10 mouse cellular contexts compared by ENCODE assay signal in the genomic region with DNA sequence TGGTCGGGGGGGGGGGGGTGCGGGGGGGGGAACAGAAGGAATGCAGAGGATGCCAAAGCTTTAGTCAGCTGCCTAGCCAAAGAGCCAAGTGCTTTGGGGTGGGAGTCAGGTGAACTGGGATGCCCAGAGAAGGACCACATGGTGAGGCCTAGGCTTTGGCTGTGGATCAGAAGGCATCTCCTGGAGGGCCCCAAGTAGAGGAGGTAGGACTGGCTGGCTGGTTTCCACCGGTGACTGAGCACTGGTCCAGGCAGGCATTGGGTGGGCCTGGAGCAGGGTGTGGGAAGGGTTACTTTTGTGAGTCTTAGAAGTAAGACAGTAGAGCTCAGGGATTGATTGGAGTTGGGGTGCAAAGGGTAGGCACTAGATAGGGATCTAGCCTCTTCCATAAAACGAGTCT. TPM values are rescaled to one million over a fixed set of nuclear protein-coding genes. Genes with fewer than 3 reads are reported as not detected.
DNase-seq lines count a peak whose midpoint lies in the region; ATAC-seq and TF ChIP-seq lines count a peak whose summit lies in the region.
"Had no signal": no experiment of that assay in that cellular context is flagged by ENCODE, and none has a peak within 500 bp of the region (broad histone marks: within the 10 kb centered on the region; RNA-seq: fewer than 3 reads in every experiment).

No protein-coding gene starts in this region.

- no peaks in the 10 kb centered on the region for H3K36me3 ChIP-seq in heart, adult 2 months (ENCODE audit: control insufficient read depth, insufficient read depth, low read length)
- peaks cover 17% of the 10 kb centered on the region for H3K36me3 ChIP-seq in heart, embryonic 11.5 days (ENCODE audit: control insufficient read depth, insufficient read depth, low read length)
- H3K36me3 ChIP-seq in forebrain, embryonic 14.5 days (ENCODE audit: control insufficient read depth, insufficient read depth, low read length): peaks cover 30% of the 10 kb centered on the region
- H3K36me3 ChIP-seq in neural tube, embryonic 13.5 days: peaks cover 25% of the 10 kb centered on the region

- intact Hi-C loops in heart, adult 2 months (cut with DNase I): no loop called here

- TF ChIP-seq POLR2A in heart, adult 2 months (IDR thresholded peaks at IDR 0.05; ENCODE audit: insufficient read depth, low read depth, low read length): no peak

- no peak overlapping the region for H3K9ac ChIP-seq in heart, adult 2 months (ENCODE audit: low read depth, low read length)
- H3K9ac ChIP-seq in heart, embryonic 11.5 days (ENCODE audit: low read depth, low read length): no peak overlapping the region
- H3K9ac ChIP-seq in forebrain, embryonic 14.5 days (ENCODE audit: low read length): no peak overlapping the region
- no peak overlapping the region for H3K9ac ChIP-seq in neural tube, embryonic 13.5 days

- peak; percentile 6 to 17 for DNase-seq in heart, adult 2 months
- DNase-seq in right cerebral cortex, postnatal 4 days: peak; percentile 13
- DNase-seq in right cerebral cortex, postnatal 25 days: no peak
- DNase-seq in forebrain, embryonic 14.5 days (ENCODE audit: low spot score): no peak
- DNase-seq in adrenal gland, adult 18-20 months (ENCODE audit: low spot score in 2 of 2): no peak

- 70% methylated on average over 3 of the region's 4 CpGs for WGBS in heart, adult 2 months
- WGBS in heart, embryonic 11.5 days (ENCODE audit: insufficient replicate concordance): 70% methylated on average over 4 of the region's 4 CpGs
- 74% methylated on average over 3 of the region's 4 CpGs for WGBS in forebrain, embryonic 14.5 days
- 94% methylated on average over 4 of the region's 4 CpGs for WGBS in neural tube, embryonic 13.5 days

- H3K79me2 ChIP-seq in heart, adult 2 months (replicated peaks; ENCODE audit: control insufficient read depth, insufficient read depth, low read length): 0 out of 2 replicates have a peak, but pooled peaks cover 1% of the 10 kb centered on the region

- no peaks in the 10 kb centered on the region for H3K27me3 ChIP-seq in heart, adult 2 months (ENCODE audit: control insufficient read depth, insufficient read depth, low read length)
- no peaks in the 10 kb centered on the region for H3K27me3 ChIP-seq in heart, embryonic 11.5 days (ENCODE audit: control insufficient read depth, insufficient read depth, low read length)
- no peaks in the 10 kb centered on the region for H3K27me3 ChIP-seq in forebrain, embryonic 14.5 days (replicated peaks; ENCODE audit: control insufficient read depth, insufficient read depth, low read length)
- H3K27me3 ChIP-seq in neural tube, embryonic 13.5 days: no peaks in the 10 kb centered on the region

- H3K9me3 ChIP-seq in heart, embryonic 11.5 days (replicated peaks; ENCODE audit: control insufficient read depth, low read length): no peaks in the 10 kb centered on the region
- H3K9me3 ChIP-seq in forebrain, embryonic 14.5 days (replicated peaks; ENCODE audit: control insufficient read depth, low read length): no peaks in the 10 kb centered on the region
- H3K9me3 ChIP-seq in neural tube, embryonic 13.5 days: no peaks in the 10 kb centered on the region
- H3K9me3 ChIP-seq: G1E had no signal

- no peak for TF ChIP-seq CTCF in heart, adult 2 months (IDR thresholded peaks at IDR 0.05)

- no peak overlapping the region for H3K4me3 ChIP-seq in heart, adult 2 months
- H3K4me3 ChIP-seq in heart, embryonic 11.5 days (ENCODE audit: low read depth, low read length): no peak overlapping the region
- H3K4me3 ChIP-seq in forebrain, embryonic 14.5 days (ENCODE audit: low read depth, low read length): no peak overlapping the region
- no peak overlapping the region for H3K4me3 ChIP-seq in neural tube, embryonic 13.5 days

- H3K27ac ChIP-seq in heart, adult 2 months: no peak overlapping the region
- H3K27ac ChIP-seq in heart, embryonic 11.5 days (ENCODE audit: low read depth, low read length): no peak overlapping the region
- no peak overlapping the region for H3K27ac ChIP-seq in forebrain, embryonic 14.5 days (ENCODE audit: low read depth, low read length)
- no peak overlapping the region for H3K27ac ChIP-seq in neural tube, embryonic 13.5 days (replicated peaks)
- H3K27ac ChIP-seq: macrophage had no signal

- ATAC-seq in heart, embryonic 11.5 days (replicated peaks; ENCODE audit: insufficient number of reproducible peaks, low FRiP score, low TSS enrichment): no peak
- ATAC-seq in forebrain, embryonic 14.5 days: no peak
- no peak for ATAC-seq in neural tube, embryonic 13.5 days (ENCODE audit: low read depth)
- no peak for ATAC-seq in erythroid progenitor cell, adult 5-6 weeks (replicated peaks; ENCODE audit: low FRiP score, poor library complexity, severe bottlenecking)

- no peak for TF ChIP-seq EP300 in heart, adult 2 months (IDR thresholded peaks at IDR 0.05; ENCODE audit: insufficient read depth, low read depth, low read length)

- peaks cover 4% of the 10 kb centered on the region for H3K4me1 ChIP-seq in heart, adult 2 months (ENCODE audit: control insufficient read depth, insufficient read depth, low read length)
- H3K4me1 ChIP-seq in heart, embryonic 11.5 days (ENCODE audit: control insufficient read depth, insufficient read depth, low read length): peaks cover 20% of the 10 kb centered on the region
- peaks cover 23% of the 10 kb centered on the region for H3K4me1 ChIP-seq in forebrain, embryonic 14.5 days (ENCODE audit: control insufficient read depth, insufficient read depth, low read length)
- peaks cover 58% of the 10 kb centered on the region for H3K4me1 ChIP-seq in neural tube, embryonic 13.5 days (replicated peaks)

- no peak overlapping the region; the same call in 1 of the 2 replicates for H3K4me2 ChIP-seq in heart, embryonic 11.5 days
- H3K4me2 ChIP-seq in forebrain, embryonic 14.5 days (ENCODE audit: low read length): peak overlapping the region; percentile 68
- H3K4me2 ChIP-seq in neural tube, embryonic 13.5 days: peak overlapping the region; percentile 76; the same call in 1 of the 2 replicates

RNA-seq across cellular contexts. Expression of gene Llgl1, which starts 2.1 kb away (rescaled TPM):
- total RNA-seq in heart, adult 2 months (2021): 10 to 100 TPM; 11.1 TPM
- 23.5 and 25.9 TPM in 2 replicates for polyA plus RNA-seq in heart, adult 2 months (2012; rRNA removed)
- polyA plus RNA-seq in heart, embryonic 11.5 days (2014; fragmentation: Nextera tagmentation; extraction: Ambion mirVana): 32.6 and 40.7 TPM in 2 replicates
- 66.9 and 74.6 TPM in 2 replicates for polyA plus RNA-seq in forebrain, embryonic 14.5 days (2014; fragmentation: Nextera tagmentation; extraction: Ambion mirVana)
- 53.9 and 54.4 TPM in 2 replicates for polyA plus RNA-seq in neural tube, embryonic 13.5 days (2015; fragmentation: Nextera tagmentation; extraction: Ambion mirVana)
- 10 to 100 TPM; 19.2 to 22.6 TPM for total RNA-seq in adrenal gland, adult 18-20 months (2021)
- 5.4 and 19.1 TPM in 2 replicates for total RNA-seq in erythroid progenitor cell, adult 5-6 weeks (2015; ENCODE audit: low replicate concordance)
- 6.9 and 9.2 TPM in 2 replicates for total RNA-seq in erythroid progenitor cell, adult 5-6 weeks (2017; ENCODE audit: low replicate concordance)

RNA-seq across cellular contexts. Expression of gene Flii, which starts 25.5 kb away (rescaled TPM):
- total RNA-seq in heart, adult 2 months (2021): 100 to 1,000 TPM; 127 to 130 TPM
- polyA plus RNA-seq in heart, adult 2 months (2012; rRNA removed): 152 and 168 TPM in 2 replicates
- 63.6 and 79.5 TPM in 2 replicates for polyA plus RNA-seq in heart, embryonic 11.5 days (2014; fragmentation: Nextera tagmentation; extraction: Ambion mirVana)
- 53.0 and 59.3 TPM in 2 replicates for polyA plus RNA-seq in forebrain, embryonic 14.5 days (2014; fragmentation: Nextera tagmentation; extraction: Ambion mirVana)
- polyA plus RNA-seq in neural tube, embryonic 13.5 days (2015; fragmentation: Nextera tagmentation; extraction: Ambion mirVana): 68.2 and 71.9 TPM in 2 replicates
- total RNA-seq in adrenal gland, adult 18-20 months (2021): 100 to 1,000 TPM; 145 to 174 TPM
- 39.8 and 50.5 TPM in 2 replicates for total RNA-seq in erythroid progenitor cell, adult 5-6 weeks (2015; ENCODE audit: low replicate concordance)
- total RNA-seq in erythroid progenitor cell, adult 5-6 weeks (2017; ENCODE audit: low replicate concordance): 28.5 and 31.8 TPM in 2 replicates

RNA-seq across cellular contexts. Expression of gene Mief2, which starts 26.6 kb away (rescaled TPM):
- total RNA-seq in heart, adult 2 months (2021): 10 to 100 TPM; 31.1 to 36.2 TPM
- 34.8 and 42.2 TPM in 2 replicates for polyA plus RNA-seq in heart, adult 2 months (2012; rRNA removed)
- 14.4 and 18.4 TPM in 2 replicates for polyA plus RNA-seq in heart, embryonic 11.5 days (2014; fragmentation: Nextera tagmentation; extraction: Ambion mirVana)
- polyA plus RNA-seq in forebrain, embryonic 14.5 days (2014; fragmentation: Nextera tagmentation; extraction: Ambion mirVana): 20.5 and 20.7 TPM in 2 replicates
- 21.3 and 22.0 TPM in 2 replicates for polyA plus RNA-seq in neural tube, embryonic 13.5 days (2015; fragmentation: Nextera tagmentation; extraction: Ambion mirVana)
- 10 to 100 TPM; 27.0 to 32.3 TPM for total RNA-seq in adrenal gland, adult 18-20 months (2021)
- total RNA-seq in erythroid progenitor cell, adult 5-6 weeks (2015; ENCODE audit: low replicate concordance): 0.42 TPM in 1 of 2 replicates, not detected in the other
- total RNA-seq in erythroid progenitor cell, adult 5-6 weeks (2017; ENCODE audit: low replicate concordance): 0.39 TPM in 1 of 2 replicates, not detected in the other

Comparison
In these comparisons a context has a peak if more than half of its experiments do, and no peak if none do; other contexts are left out.
1. DNase-seq: peak in heart, adult 2 months (2 of 2) and right cerebral cortex, postnatal 4 days (single experiment); none in right cerebral cortex, postnatal 25 days (single experiment), forebrain, embryonic 14.5 days (single experiment) and adrenal gland, adult 18-20 months (0 of 2).